Mouse (Mus musculus) kidney, embryonic 14.5 days (tissue): ENCODE measurements around the gene H2-Q1. TPM values are rescaled to one million over a fixed set of nuclear protein-coding genes. Genes with fewer than 3 reads are reported as not detected.

ENCODE experiments used
- ATAC-seq: fragments of 200-750 bp; cut with Nextera tagmentation; 2 replicates; pipeline ENCODE4 v1.8.0; 2017; ENCODE audit warnings: moderate number of reproducible peaks, mild to moderate bottlenecking, moderate TSS enrichment, moderate library complexity; ENCODE audit not compliant: low FRiP score, low TSS enrichment
- H3K27ac ChIP-seq: fragments of 300-500 bp; sonication (generic); 2 replicates; pipeline ENCODE4 v1.5.1; 2014; ENCODE audit warnings: low read depth, mild to moderate bottlenecking, low read length, moderate library complexity, mixed read lengths
- H3K27me3 ChIP-seq: fragments of 300-500 bp; sonication (generic); 2 replicates; pipeline ENCODE4 v1.6.1; 2014; ENCODE audit warnings: mild to moderate bottlenecking, low read length; ENCODE audit not compliant: control insufficient read depth, insufficient read depth
- H3K36me3 ChIP-seq: fragments of 300-500 bp; sonication (generic); 2 replicates; pipeline ENCODE4 v1.6.1; 2014; ENCODE audit warnings: low read length, mixed read lengths; ENCODE audit not compliant: control insufficient read depth, insufficient read depth
- H3K4me1 ChIP-seq: fragments of 300-500 bp; sonication (generic); 2 replicates; pipeline ENCODE4 v1.6.1; 2014; ENCODE audit warnings: low read length, mixed read lengths; ENCODE audit not compliant: control insufficient read depth, insufficient read depth
- H3K4me2 ChIP-seq: fragments of 300-500 bp; sonication (generic); replicated peaks from 2 replicates; pipeline ENCODE4 v1.6.1; 2014; ENCODE audit warnings: low read depth, mild to moderate bottlenecking, low read length
- H3K4me3 ChIP-seq: fragments of 300-500 bp; sonication (generic); 2 replicates; pipeline ENCODE4 v1.5.1; 2014; ENCODE audit warnings: mild to moderate bottlenecking, low read length
- H3K9ac ChIP-seq: fragments of 300-500 bp; sonication (generic); 2 replicates; pipeline ENCODE4 v1.6.1; 2014; ENCODE audit warnings: low read depth, mild to moderate bottlenecking, low read length, moderate library complexity
- H3K9me3 ChIP-seq: fragments of 300-500 bp; sonication (generic); 2 replicates; pipeline ENCODE4 v1.6.1; 2016; ENCODE audit warnings: low read length; ENCODE audit not compliant: control insufficient read depth
- WGBS: fragments of 180-500 bp; shearing (Covaris S2); extraction: QIAGEN DNeasy Blood & Tissue Kit; methylation state at CpG from one replicate; pipeline ENCODE4 v1.1.7; 2014; 5-methylcytosine and 5-hydroxymethylcytosine counted together
- polyA plus RNA-seq: library from polyadenylated mRNA; unstranded; fragments of >200 nt; fragmentation: Nextera tagmentation; extraction: Ambion mirVana; gene quantifications from 2 replicates; pipeline ENCODE4 v1.2.1, GENCODE M21; 2014

The H2-Q1 gene
- polyA plus RNA-seq, 1 experiment from 2014 or later = not detected

GRCm38 (mm10) chr17:35358763-35359469 lies 38.7 kb downstream of the H2-Q1 start:
- 6% methylated on average over 38 of the region's 38 CpGs for WGBS
- Histone ChIP-seq H3K27ac (no peak overlapping the region), H3K4me2 (peak overlapping the region; percentile 72), H3K9ac (peak overlapping the region; percentile 31; the same call in 1 of the 2 replicates), H3K4me3 (peak overlapping the region; percentile 39), H3K9me3 (peaks cover 7% of the 10 kb centered on the region), H3K27me3 (peaks cover 11% of the 10 kb centered on the region; the same call in 1 of the 2 replicates), H3K36me3 (no peaks in the 10 kb centered on the region), H3K4me1 (0 out of 2 replicates have a peak, but pooled peaks cover 4% of the 10 kb centered on the region)
- peak; percentile 24; the same call in 1 of the 2 replicates for ATAC-seq

GRCm38 (mm10) chr17:35359470-35359862 lies 39.3 kb downstream of the H2-Q1 start:
- H3K9me3 ChIP-seq = peaks cover 7% of the 10 kb centered on the region
- 0 out of 2 replicates have a peak, but pooled peaks cover 4% of the 10 kb centered on the region for H3K4me1 ChIP-seq
- no peak overlapping the region for H3K27ac ChIP-seq
- H3K4me2 ChIP-seq = peak overlapping the region; percentile 72
- WGBS = 18% methylated on average over 21 of the region's 21 CpGs
- H3K4me3 ChIP-seq = peak overlapping the region; percentile 39
- no peaks in the 10 kb centered on the region for H3K36me3 ChIP-seq
- 0 out of 2 replicates have a peak, but pooled peaks have one; percentile 9 for ATAC-seq
- peak overlapping the region; percentile 31; the same call in 1 of the 2 replicates for H3K9ac ChIP-seq
- peaks cover 11% of the 10 kb centered on the region; the same call in 1 of the 2 replicates for H3K27me3 ChIP-seq

Other genes starting within 250 kb of the H2-Q1 start
- 0.81 and 1.3 TPM in 2 replicates for gene Ly6g6e, start 243.5 kb upstream of the H2-Q1 start, polyA plus RNA-seq
- 4.3 and 4.8 TPM in 2 replicates for gene Ly6g6d, start 242.3 kb upstream of the H2-Q1 start, polyA plus RNA-seq
- 0.31 and 0.34 TPM in 2 replicates for gene Ly6g6f, start 234.8 kb upstream of the H2-Q1 start, polyA plus RNA-seq
- 73.9 and 85.7 TPM in 2 replicates for gene Abhd16a, start 231.1 kb upstream of the H2-Q1 start, polyA plus RNA-seq
- not detected in 2 replicates for gene Ly6g5c, start 212.1 kb upstream of the H2-Q1 start, polyA plus RNA-seq
- gene Ly6g5b, start 205.0 kb upstream of the H2-Q1 start, polyA plus RNA-seq = 1.2 and 1.3 TPM in 2 replicates
- gene Gpank1, start 198.9 kb upstream of the H2-Q1 start, polyA plus RNA-seq = 19.4 and 20.8 TPM in 2 replicates
- 325 and 334 TPM in 2 replicates for gene Csnk2b, start 198.4 kb upstream of the H2-Q1 start, polyA plus RNA-seq
- gene D17H6S53E, start 194.0 kb upstream of the H2-Q1 start, polyA plus RNA-seq = 9.4 and 10.0 TPM in 2 replicates
- 9.7 and 10.4 TPM in 2 replicates for gene Apom, start 188.4 kb upstream of the H2-Q1 start, polyA plus RNA-seq
- gene Bag6, start 185.2 kb upstream of the H2-Q1 start, polyA plus RNA-seq = 82.6 and 99.0 TPM in 2 replicates
- 248 and 262 TPM in 2 replicates for gene Prrc2a, start 155.5 kb upstream of the H2-Q1 start, polyA plus RNA-seq
- 9.7 and 10.9 TPM in 2 replicates for gene Aif1, start 144.3 kb upstream of the H2-Q1 start, polyA plus RNA-seq
- gene Lst1, start 132.0 kb upstream of the H2-Q1 start, polyA plus RNA-seq = 12.2 and 15.9 TPM in 2 replicates
- gene Ltb, start 126.0 kb upstream of the H2-Q1 start, polyA plus RNA-seq = 0.34 and 1.4 TPM in 2 replicates
- not detected in 2 replicates for gene Tnf, start 118.4 kb upstream of the H2-Q1 start, polyA plus RNA-seq
- gene Lta, start 115.1 kb upstream of the H2-Q1 start, polyA plus RNA-seq = 0.14 TPM in 1 of 2 replicates, not detected in the other
- 0.89 TPM in 1 of 2 replicates, not detected in the other for gene Gm16181, start 99.6 kb upstream of the H2-Q1 start, polyA plus RNA-seq
- gene Atp6v1g2, start 86.7 kb upstream of the H2-Q1 start, polyA plus RNA-seq = 5.3 and 6.4 TPM in 2 replicates
- gene Nfkbil1, start 84.6 kb upstream of the H2-Q1 start, polyA plus RNA-seq = 3.3 and 6.0 TPM in 2 replicates
- 525 and 616 TPM in 2 replicates for gene Ddx39b, start 78.7 kb upstream of the H2-Q1 start, polyA plus RNA-seq
- gene H2-D1, start 57.7 kb upstream of the H2-Q1 start, polyA plus RNA-seq = 38.3 and 42.8 TPM in 2 replicates
- 0.24 and 0.37 TPM in 2 replicates for gene H2-Q2, start 21.8 kb downstream of the H2-Q1 start, polyA plus RNA-seq
- 3.2 and 3.6 TPM in 2 replicates for gene H2-Q4, start 59.2 kb downstream of the H2-Q1 start, polyA plus RNA-seq
- gene H2-Q6, start 104.4 kb downstream of the H2-Q1 start, polyA plus RNA-seq = 2.2 and 2.8 TPM in 2 replicates
- gene H2-Q7, start 118.8 kb downstream of the H2-Q1 start, polyA plus RNA-seq = 11.6 and 15.4 TPM in 2 replicates
- gene H2-Q10, start 149.7 kb downstream of the H2-Q1 start, polyA plus RNA-seq = 0.26 and 0.39 TPM in 2 replicates
- gene Pou5f1, start 185.6 kb downstream of the H2-Q1 start, polyA plus RNA-seq = not detected in 2 replicates
- gene Tcf19, start 196.4 kb downstream of the H2-Q1 start, polyA plus RNA-seq = 67.8 and 68.1 TPM in 2 replicates
- gene Cchcr1, start 196.7 kb downstream of the H2-Q1 start, polyA plus RNA-seq = 10.3 and 19.1 TPM in 2 replicates
- gene Psors1c2, start 212.8 kb downstream of the H2-Q1 start, polyA plus RNA-seq = 0.79 and 0.80 TPM in 2 replicates
- gene Cdsn, start 231.7 kb downstream of the H2-Q1 start, polyA plus RNA-seq = not detected in 2 replicates
- gene 2300002M23Rik, start 247.0 kb downstream of the H2-Q1 start, polyA plus RNA-seq = not detected in 2 replicates